Mouse (Mus musculus) brain, adult 2 months (tissue): ENCODE measurements around the gene Olfr1511.
"Not testable (repeated sequence)": the region's sequence is repeated elsewhere in the genome, so short reads cannot be mapped to it uniquely, and the experiment has no call there.

Experiments used
- DNase-seq: peaks from one replicate; pipeline ENCODE4 v3.0.0; 2011; ENCODE audit warnings: low read depth, low spot score

Gene Olfr1511

GRCm38 (mm10) chr14:52397279-52397678 lies at the start of gene Olfr1511:
TSS of gene Olfr1511 (minus strand) at chr14:52397379.
- DNase-seq: no peak

- no peak for DNase-seq
These were observed 45.5 kb upstream of the Olfr1511 start, which contains the start of gene Olfr1509 for GRCm38 (mm10) chr14:52442690-52443089. TSS of gene Olfr1509 (plus strand) at chr14:52442990.

- DNase-seq: no peak
These were observed 30.5 kb upstream of the Olfr1511 start for GRCm38 (mm10) chr14:52427686-52428085.

GRCm38 (mm10) chr14:52414273-52414672 lies 17.1 kb upstream of the Olfr1511 start, which contains the start of gene Olfr1510:
TSS of gene Olfr1510 (minus strand) at chr14:52414373.
- DNase-seq: no peak

GRCm38 (mm10) chr14:52410142-52410919 lies 13.2 kb upstream of the Olfr1511 start:
- DNase-seq: not testable (repeated sequence)

GRCm38 (mm10) chr14:52390084-52390848 lies 6.9 kb downstream of the Olfr1511 start:
- not testable (repeated sequence) for DNase-seq

- no peak for DNase-seq
These were observed 18.1 kb downstream of the Olfr1511 start, which contains the start of gene Olfr1512 for GRCm38 (mm10) chr14:52379068-52379467. TSS of gene Olfr1512 (minus strand) at chr14:52379168.

- peak; percentile 27 for DNase-seq
These were observed 28.4 kb downstream of the Olfr1511 start for GRCm38 (mm10) chr14:52368741-52369140.

- DNase-seq: no peak
These were observed 40.9 kb downstream of the Olfr1511 start, which contains the start of gene Olfr1513 for GRCm38 (mm10) chr14:52356308-52356707. TSS of gene Olfr1513 (minus strand) at chr14:52356408.
